Mouse (Mus musculus): Measurements from ENCODE around the gene Acvr1.
A peak's percentile ranks its signal among the peaks of the same experiment; 100 is the strongest.

Acvr1 gene

GRCm38 (mm10) chr2:58567066-58567810, at the start of gene Acvr1, which contains the start of gene Upp2:
TSS of gene Acvr1 (minus strand) at chr2:58567157.
TSS of gene Upp2 (plus strand) at chr2:58567298.
- DNase-seq: peak; percentile 40 to 41

- no peak for DNase-seq
These were observed 48.8 kb upstream of the Acvr1 start for GRCm38 (mm10) chr2:58615766-58616165.

GRCm38 (mm10) chr2:58614851-58615250, 47.9 kb upstream of the Acvr1 start:
- no peak for DNase-seq

GRCm38 (mm10) chr2:58613720-58614119, 46.8 kb upstream of the Acvr1 start:
- DNase-seq: no peak

- no peak for DNase-seq
These were observed 37.8 kb upstream of the Acvr1 start for GRCm38 (mm10) chr2:58604791-58605190.

DNA sequence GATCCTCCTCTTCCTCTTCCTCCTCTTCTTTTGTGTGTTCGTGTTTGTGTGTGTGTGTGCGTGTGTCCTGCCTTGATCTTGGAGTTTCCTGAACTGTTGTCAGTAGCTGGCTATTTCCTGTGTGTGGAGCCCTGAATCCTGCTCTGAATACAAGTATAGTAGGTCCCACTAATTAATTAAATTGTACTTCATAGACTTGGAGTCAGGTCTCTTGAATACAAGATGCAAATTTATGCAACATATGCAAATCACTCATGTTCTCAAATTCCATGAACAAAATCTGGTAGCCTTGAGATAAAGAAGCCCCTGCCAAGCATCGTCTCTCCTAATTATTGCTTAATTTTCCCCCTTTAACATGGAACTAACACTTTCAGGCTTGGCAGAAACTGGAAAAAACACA, 36.4 kb upstream of the Acvr1 start:
- DNase-seq: no peak

- no peak for DNase-seq
These were observed 34.4 kb upstream of the Acvr1 start for GRCm38 (mm10) chr2:58601382-58601781.

DNA sequence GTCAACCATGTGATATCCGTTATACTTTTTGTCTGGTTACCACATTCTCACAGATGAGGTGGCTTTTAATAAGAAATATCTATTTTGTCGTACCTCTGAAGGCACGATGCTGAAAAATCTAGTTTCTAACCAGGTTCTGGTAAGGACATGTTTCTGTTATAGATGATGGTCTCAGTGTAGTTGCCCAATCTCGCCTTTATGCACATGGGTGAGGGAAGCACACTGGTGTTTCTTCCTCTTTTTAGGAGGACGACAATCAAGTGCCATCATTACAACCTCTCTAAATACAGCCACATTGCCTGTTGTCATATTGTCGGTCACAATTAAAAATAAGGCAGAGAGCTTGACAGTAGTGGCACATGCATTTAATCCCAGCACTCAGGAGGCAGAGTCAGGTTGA, 32.7 kb upstream of the Acvr1 start:
- no peak for DNase-seq

- no peak for DNase-seq
These were observed 30.6 kb upstream of the Acvr1 start for GRCm38 (mm10) chr2:58597556-58597955.

GRCm38 (mm10) chr2:58596774-58597342, 29.9 kb upstream of the Acvr1 start:
- no peak for DNase-seq

- DNase-seq: no peak
These were observed 28.4 kb upstream of the Acvr1 start for GRCm38 (mm10) chr2:58595350-58595749.

GRCm38 (mm10) chr2:58590055-58590454, 23.1 kb upstream of the Acvr1 start:
- no peak for DNase-seq

- DNase-seq: no peak
These were observed 22.7 kb upstream of the Acvr1 start for GRCm38 (mm10) chr2:58589637-58590036.

GRCm38 (mm10) chr2:58586311-58586710, 19.4 kb upstream of the Acvr1 start:
- DNase-seq: no peak

DNA sequence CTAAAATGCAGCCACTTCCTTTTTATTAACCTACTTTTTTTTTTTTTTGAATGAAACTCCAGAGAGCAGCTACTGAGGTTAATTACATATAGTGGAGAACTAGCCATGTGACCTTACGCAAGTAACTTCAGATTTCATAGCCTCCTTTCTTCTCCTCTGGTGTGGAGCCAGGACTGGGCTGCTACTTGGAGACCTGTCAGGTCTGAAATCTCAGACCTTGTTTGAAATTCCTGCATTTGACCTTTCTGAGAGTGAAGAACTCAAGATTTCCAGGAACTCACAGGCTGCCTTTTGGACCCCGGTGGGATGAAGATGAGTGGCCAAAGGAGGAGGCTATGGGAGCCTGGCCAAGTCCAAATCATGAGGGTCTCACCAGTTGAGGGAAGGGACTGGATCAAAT, 7.2 kb upstream of the Acvr1 start:
- no peak for DNase-seq

DNA sequence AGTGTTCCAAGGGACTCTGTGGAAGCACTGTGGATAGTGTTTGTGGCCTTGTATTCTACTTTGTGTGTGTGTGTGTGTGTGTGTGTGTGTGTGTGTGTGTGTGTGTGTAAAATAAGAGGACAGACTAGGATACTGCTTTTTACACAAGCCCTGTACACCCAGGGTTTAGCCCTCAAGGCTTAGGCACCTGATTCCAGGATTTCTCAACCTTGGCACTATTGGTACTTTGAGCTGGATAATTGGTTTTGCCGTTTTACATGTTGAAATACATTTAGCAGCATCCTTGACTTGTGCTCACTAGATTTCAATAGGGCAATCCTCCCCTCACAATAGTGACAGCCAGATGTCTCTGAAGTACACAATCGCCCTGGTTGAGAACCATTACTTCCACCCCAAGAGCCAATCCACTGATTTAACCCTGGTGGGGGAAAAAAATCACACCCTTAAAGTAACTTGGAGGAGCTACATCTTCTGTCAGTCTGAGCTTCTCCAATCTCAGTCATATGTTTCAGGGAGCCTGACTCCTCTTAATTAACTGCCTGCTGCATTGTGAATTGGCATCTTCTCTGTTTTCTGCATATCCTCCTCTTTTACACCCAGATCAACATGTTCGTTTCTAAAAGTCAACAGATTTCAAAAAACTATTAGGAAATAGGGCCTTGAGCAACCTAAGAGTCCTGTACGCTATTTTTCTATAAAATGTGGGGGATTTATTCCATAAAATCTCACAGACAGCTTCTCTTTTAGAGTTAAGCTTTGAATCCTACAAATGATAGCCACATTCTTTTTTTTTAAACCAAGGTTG, 2.1 kb upstream of the Acvr1 start:
- DNase-seq: no peak

- no peak for DNase-seq
These were observed 1.1 kb upstream of the Acvr1 start for GRCm38 (mm10) chr2:58567866-58568719.

GRCm38 (mm10) chr2:58566410-58567065, 419 bp downstream of the Acvr1 start:
- peak; percentile 39 for DNase-seq

DNA sequence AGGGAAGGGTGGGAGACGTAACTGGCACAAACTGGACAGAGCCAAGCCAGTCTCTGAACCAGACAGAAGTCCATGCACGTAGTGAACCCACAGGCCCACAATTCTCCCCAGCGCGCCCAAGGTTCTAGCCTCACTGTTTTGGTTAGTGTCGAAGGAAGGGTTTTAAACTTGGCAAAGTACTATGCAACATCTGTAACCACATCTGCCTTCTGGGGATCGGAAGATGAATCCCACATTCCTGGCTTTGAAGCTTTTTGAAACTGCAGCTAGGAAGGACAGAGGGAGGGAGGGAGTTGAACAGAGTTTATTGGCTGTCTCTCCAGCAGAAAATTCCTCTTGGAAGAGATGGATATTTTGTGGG, 928 bp downstream of the Acvr1 start:
- DNase-seq: no peak

- DNase-seq: no peak
These were observed 1.7 kb downstream of the Acvr1 start for GRCm38 (mm10) chr2:58565267-58565666.

DNA sequence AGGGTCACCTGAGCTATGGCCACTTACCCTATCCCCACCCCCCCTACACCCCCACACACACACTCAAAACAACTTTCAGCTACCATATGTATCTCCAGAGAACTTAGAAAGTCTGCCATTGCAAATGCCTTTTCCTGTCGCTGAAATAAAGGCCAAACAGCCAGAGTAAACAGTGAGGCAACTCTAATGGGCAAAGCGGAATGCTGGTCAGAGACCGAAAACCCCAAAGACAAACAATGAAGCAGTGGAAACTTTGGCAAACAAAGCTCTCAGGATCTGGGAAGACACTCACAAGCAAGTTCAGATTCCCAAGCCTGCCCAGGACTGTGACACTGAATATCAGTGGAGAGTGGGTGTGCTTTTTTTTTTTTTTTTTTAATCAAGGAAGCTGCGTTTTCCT, 4.8 kb downstream of the Acvr1 start:
- no peak for DNase-seq

Data from thymus, adult 18-20 months (tissue).